Mouse (Mus musculus) intestine, embryonic 16.5 days (tissue): ENCODE results near the gene Bri3bp. TPM values are rescaled to one million over a fixed set of nuclear protein-coding genes. Genes with fewer than 3 reads are reported as not detected.

Experiments used
- ATAC-seq: fragments of 200-750 bp; cut with Nextera tagmentation; 2 replicates; pipeline ENCODE4 v1.8.0; 2017; ENCODE audit warnings: moderate TSS enrichment, moderate library complexity
- H3K27ac ChIP-seq: fragments of 300-500 bp; sonication (generic); 2 replicates; pipeline ENCODE4 v1.5.1; 2014; ENCODE audit warnings: mild to moderate bottlenecking, low read length
- H3K27me3 ChIP-seq: fragments of 300-500 bp; sonication (generic); replicated peaks from 2 replicates; pipeline ENCODE4 v1.6.1; 2014; ENCODE audit warnings: low read length, control low read depth, mixed read lengths; ENCODE audit not compliant: control insufficient read depth, insufficient read depth
- H3K36me3 ChIP-seq: fragments of 300-500 bp; sonication (generic); 2 replicates; pipeline ENCODE4 v1.6.1; 2014; ENCODE audit warnings: low read length, control low read depth; ENCODE audit not compliant: control insufficient read depth, insufficient read depth
- H3K4me1 ChIP-seq: fragments of 300-500 bp; sonication (generic); 2 replicates; pipeline ENCODE4 v1.6.1; 2014; ENCODE audit warnings: low read length, control low read depth, mixed read lengths; ENCODE audit not compliant: control insufficient read depth, insufficient read depth
- H3K4me2 ChIP-seq: fragments of 300-500 bp; sonication (generic); 2 replicates; pipeline ENCODE4 v1.6.1; 2014; ENCODE audit warnings: low read depth, low read length, control low read depth
- H3K4me3 ChIP-seq: fragments of 300-500 bp; sonication (generic); 2 replicates; pipeline ENCODE4 v1.5.1; 2014; ENCODE audit warnings: mild to moderate bottlenecking, low read length
- H3K9ac ChIP-seq: fragments of 300-500 bp; sonication (generic); 2 replicates; pipeline ENCODE4 v1.6.1; 2014; ENCODE audit warnings: low read depth, low read length
- H3K9me3 ChIP-seq: fragments of 300-500 bp; sonication (generic); 2 replicates; pipeline ENCODE4 v1.6.1; 2016; ENCODE audit warnings: low read length, control low read depth; ENCODE audit not compliant: control insufficient read depth
- whole genome bisulfite sequencing: fragments of 180-500 bp; shearing (Covaris S2); extraction: QIAGEN DNeasy Blood & Tissue Kit; methylation state at CpG from one replicate; pipeline ENCODE4 v1.1.7; 2014; 5-methylcytosine and 5-hydroxymethylcytosine counted together
- polyA plus RNA-seq: library from polyadenylated mRNA; unstranded; fragments of >200 nt; fragmentation: Nextera tagmentation; extraction: Ambion mirVana; gene quantifications from 2 replicates; pipeline ENCODE4 v1.2.1, GENCODE M21; 2015

Bri3bp gene
- polyA plus RNA-seq, 1 experiment from 2014 or later: 58.2 TPM

GRCm38 (mm10) chr5:125444554-125444953 lies 3.2 kb downstream of the Bri3bp start:
- Histone ChIP-seq H3K4me1 (peaks cover 9% of the 10 kb centered on the region), H3K27ac (no peak overlapping the region), H3K27me3 (no peaks in the 10 kb centered on the region), H3K9ac (no peak overlapping the region), H3K36me3 (no peaks in the 10 kb centered on the region), H3K4me2 (no peak overlapping the region), H3K4me3 (no peak overlapping the region), H3K9me3 (no peaks in the 10 kb centered on the region)
- WGBS: 77% methylated on average over 4 of the region's 4 CpGs
- no peak for ATAC-seq

GRCm38 (mm10) chr5:125446344-125446743 lies 5.0 kb downstream of the Bri3bp start:
- no peaks in the 10 kb centered on the region for H3K36me3 ChIP-seq
- WGBS: 80% methylated on average over 7 of the region's 7 CpGs
- ATAC-seq: no peak
- H3K27ac ChIP-seq: no peak overlapping the region
- no peak overlapping the region for H3K9ac ChIP-seq
- H3K4me1 ChIP-seq: peaks cover 9% of the 10 kb centered on the region
- H3K9me3 ChIP-seq: no peaks in the 10 kb centered on the region
- H3K4me2 ChIP-seq: no peak overlapping the region
- H3K4me3 ChIP-seq: no peak overlapping the region
- H3K27me3 ChIP-seq: no peaks in the 10 kb centered on the region

GRCm38 (mm10) chr5:125448026-125448425 lies 6.7 kb downstream of the Bri3bp start:
- Histone ChIP-seq H3K9me3 (no peaks in the 10 kb centered on the region), H3K27ac (no peak overlapping the region), H3K9ac (no peak overlapping the region), H3K4me3 (no peak overlapping the region), H3K4me1 (peaks cover 2% of the 10 kb centered on the region; the same call in 1 of the 2 replicates), H3K4me2 (no peak overlapping the region), H3K36me3 (no peaks in the 10 kb centered on the region; the same call in 1 of the 2 replicates), H3K27me3 (no peaks in the 10 kb centered on the region)
- WGBS: 72% methylated on average over 3 of the region's 3 CpGs
- no peak for ATAC-seq

- WGBS: 87% methylated on average over 4 of the region's 4 CpGs
- H3K27ac ChIP-seq: no peak overlapping the region
- ATAC-seq: no peak
- H3K36me3 ChIP-seq: no peaks in the 10 kb centered on the region; the same call in 1 of the 2 replicates
- 0 out of 2 replicates have a peak, but pooled peaks cover under 1% of the 10 kb centered on the region for H3K4me1 ChIP-seq
- H3K4me2 ChIP-seq: no peak overlapping the region
- H3K9me3 ChIP-seq: no peaks in the 10 kb centered on the region
- no peaks in the 10 kb centered on the region for H3K27me3 ChIP-seq
- no peak overlapping the region for H3K4me3 ChIP-seq
- H3K9ac ChIP-seq: no peak overlapping the region
Measured at GRCm38 (mm10) chr5:125448631-125449030, 7.3 kb downstream of the Bri3bp start.

GRCm38 (mm10) chr5:125449306-125449705 lies 7.9 kb downstream of the Bri3bp start:
- 74% methylated on average over 5 of the region's 5 CpGs for WGBS
- H3K27me3 ChIP-seq: no peaks in the 10 kb centered on the region
- H3K4me3 ChIP-seq: no peak overlapping the region
- H3K4me2 ChIP-seq: no peak overlapping the region
- no peak overlapping the region for H3K27ac ChIP-seq
- no peak for ATAC-seq
- H3K9ac ChIP-seq: no peak overlapping the region
- H3K36me3 ChIP-seq: peaks cover 2% of the 10 kb centered on the region; the same call in 1 of the 2 replicates
- no peaks in the 10 kb centered on the region for H3K4me1 ChIP-seq
- H3K9me3 ChIP-seq: no peaks in the 10 kb centered on the region

GRCm38 (mm10) chr5:125452573-125452972 lies 11.2 kb downstream of the Bri3bp start:
- no peaks in the 10 kb centered on the region for H3K9me3 ChIP-seq
- no peak overlapping the region for H3K4me3 ChIP-seq
- H3K36me3 ChIP-seq: peaks cover 3% of the 10 kb centered on the region; the same call in 1 of the 2 replicates
- 0 out of 2 replicates have a peak, but pooled peaks have one; percentile 36 for ATAC-seq
- no peak overlapping the region for H3K27ac ChIP-seq
- no peaks in the 10 kb centered on the region for H3K27me3 ChIP-seq
- H3K9ac ChIP-seq: no peak overlapping the region
- H3K4me1 ChIP-seq: no peaks in the 10 kb centered on the region
- no peak overlapping the region for H3K4me2 ChIP-seq
- WGBS: 89% methylated on average over 9 of the region's 9 CpGs

- Histone ChIP-seq H3K4me3 (no peak overlapping the region), H3K9me3 (no peaks in the 10 kb centered on the region), H3K27ac (no peak overlapping the region), H3K9ac (no peak overlapping the region), H3K4me2 (no peak overlapping the region), H3K4me1 (no peaks in the 10 kb centered on the region), H3K27me3 (no peaks in the 10 kb centered on the region), H3K36me3 (peaks cover 3% of the 10 kb centered on the region; the same call in 1 of the 2 replicates)
- no peak for ATAC-seq
- 86% methylated on average over 6 of the region's 6 CpGs for WGBS
Measured at GRCm38 (mm10) chr5:125456100-125456499, 14.7 kb downstream of the Bri3bp start.

GRCm38 (mm10) chr5:125457538-125457937 lies 16.2 kb downstream of the Bri3bp start:
- Histone ChIP-seq H3K36me3 (peaks cover 3% of the 10 kb centered on the region; the same call in 1 of the 2 replicates), H3K9ac (no peak overlapping the region), H3K4me1 (no peaks in the 10 kb centered on the region), H3K27me3 (no peaks in the 10 kb centered on the region), H3K4me2 (no peak overlapping the region), H3K9me3 (no peaks in the 10 kb centered on the region), H3K4me3 (no peak overlapping the region), H3K27ac (no peak overlapping the region)
- ATAC-seq: no peak
- WGBS: 86% methylated on average over 6 of the region's 6 CpGs

- Histone ChIP-seq H3K27me3 (no peaks in the 10 kb centered on the region), H3K4me1 (peaks cover 6% of the 10 kb centered on the region; the same call in 1 of the 2 replicates), H3K36me3 (no peaks in the 10 kb centered on the region), H3K27ac (no peak overlapping the region), H3K4me3 (no peak overlapping the region), H3K9me3 (no peaks in the 10 kb centered on the region), H3K9ac (no peak overlapping the region), H3K4me2 (no peak overlapping the region)
- WGBS: 79% methylated on average over 3 of the region's 3 CpGs
- ATAC-seq: no peak
Measured at GRCm38 (mm10) chr5:125460574-125460973, 19.2 kb downstream of the Bri3bp start.

GRCm38 (mm10) chr5:125461868-125462445 lies 20.6 kb downstream of the Bri3bp start:
- WGBS: 49% methylated on average over 10 of the region's 10 CpGs
- ATAC-seq: no peak
- no peaks in the 10 kb centered on the region for H3K9me3 ChIP-seq
- H3K36me3 ChIP-seq: no peaks in the 10 kb centered on the region
- no peaks in the 10 kb centered on the region for H3K27me3 ChIP-seq
- H3K4me3 ChIP-seq: no peak overlapping the region
- no peak overlapping the region for H3K27ac ChIP-seq
- H3K4me1 ChIP-seq: peaks cover 6% of the 10 kb centered on the region; the same call in 1 of the 2 replicates
- no peak overlapping the region for H3K9ac ChIP-seq
- no peak overlapping the region for H3K4me2 ChIP-seq
